Mouse (Mus musculus): Measurements from ENCODE around the gene Sdr39u1.

Sdr39u1 gene

GRCm38 (mm10) chr14:55899701-55900413 lies at the start of gene Sdr39u1:
TSS of gene Sdr39u1 (minus strand) at chr14:55900293.
- DNase-seq, result peak; percentile 89 to 94

GRCm38 (mm10) chr14:55946269-55946969 lies 46.3 kb upstream of the Sdr39u1 start:
- no peak for DNase-seq

GRCm38 (mm10) chr14:55944575-55944974 lies 44.5 kb upstream of the Sdr39u1 start, which contains the start of gene Cma1:
TSS of gene Cma1 (minus strand) at chr14:55944675.
- DNase-seq, result no peak

- DNase-seq, result no peak
These were observed 43.5 kb upstream of the Sdr39u1 start for GRCm38 (mm10) chr14:55943601-55944000.

GRCm38 (mm10) chr14:55940070-55940800 lies 40.1 kb upstream of the Sdr39u1 start:
- DNase-seq, result no peak

- DNase-seq, result peak; percentile 55 to 71
These were observed 33.5 kb upstream of the Sdr39u1 start for GRCm38 (mm10) chr14:55933586-55933985.

GRCm38 (mm10) chr14:55929263-55929997 lies 29.3 kb upstream of the Sdr39u1 start:
- DNase-seq, result no peak

- DNase-seq, result no peak
These were observed 26.8 kb upstream of the Sdr39u1 start for GRCm38 (mm10) chr14:55926847-55927246.

GRCm38 (mm10) chr14:55922475-55923232 lies 22.6 kb upstream of the Sdr39u1 start:
- peak in 1 of 2 experiments; percentile 7 for DNase-seq

GRCm38 (mm10) chr14:55918240-55919082 lies 18.4 kb upstream of the Sdr39u1 start:
- DNase-seq, result peak; percentile 75 to 82

GRCm38 (mm10) chr14:55913406-55913805 lies 13.3 kb upstream of the Sdr39u1 start:
- DNase-seq, result peak in 1 of 2 experiments; percentile 12

- DNase-seq, result no peak
These were observed 5.4 kb upstream of the Sdr39u1 start for GRCm38 (mm10) chr14:55905518-55905917.

- DNase-seq, result no peak
These were observed 292 bp upstream of the Sdr39u1 start for GRCm38 (mm10) chr14:55900414-55900755.

- no peak for DNase-seq
These were observed 1.1 kb downstream of the Sdr39u1 start for GRCm38 (mm10) chr14:55898947-55899346.

GRCm38 (mm10) chr14:55897671-55898070 lies 2.4 kb downstream of the Sdr39u1 start:
- peak in 1 of 2 experiments; percentile 14 for DNase-seq

GRCm38 (mm10) chr14:55886571-55887382 lies 13.3 kb downstream of the Sdr39u1 start:
- no peak for DNase-seq

GRCm38 (mm10) chr14:55885791-55886271 lies 14.3 kb downstream of the Sdr39u1 start:
- peak; percentile 60 to 70 for DNase-seq

GRCm38 (mm10) chr14:55885114-55885790 lies 14.8 kb downstream of the Sdr39u1 start:
- no peak for DNase-seq

GRCm38 (mm10) chr14:55884713-55885113 lies 15.4 kb downstream of the Sdr39u1 start, which contains the start of gene Khnyn:
TSS of gene Khnyn (plus strand) at chr14:55884947.
- DNase-seq, result peak; percentile 92 to 96

Measured in kidney, postnatal 4 days (tissue).